Mouse (Mus musculus): ENCODE results near the gene Tyrp1. TPM values are rescaled to one million over a fixed set of nuclear protein-coding genes. Genes with fewer than 3 reads are reported as not detected.

Gene Tyrp1
- under 1 TPM; 0.54 to 0.79 TPM for total RNA-seq (2021)

GRCm38 (mm10) chr4:80834050-80834449 is at the start of gene Tyrp1:
Tyrp1 (plus strand) TSS chr4:80834123.
- DNase-seq (ENCODE audit: extremely low spot score in 1 of 2, low spot score in 1 of 2): no peak

- no peak for DNase-seq (ENCODE audit: extremely low spot score in 1 of 2, low spot score in 1 of 2)
Measured at GRCm38 (mm10) chr4:80788339-80788738, 45.6 kb upstream of the Tyrp1 start.

GRCm38 (mm10) chr4:80819511-80819910 is 14.4 kb upstream of the Tyrp1 start:
- no peak for DNase-seq (ENCODE audit: extremely low spot score in 1 of 2, low spot score in 1 of 2)

DNA sequence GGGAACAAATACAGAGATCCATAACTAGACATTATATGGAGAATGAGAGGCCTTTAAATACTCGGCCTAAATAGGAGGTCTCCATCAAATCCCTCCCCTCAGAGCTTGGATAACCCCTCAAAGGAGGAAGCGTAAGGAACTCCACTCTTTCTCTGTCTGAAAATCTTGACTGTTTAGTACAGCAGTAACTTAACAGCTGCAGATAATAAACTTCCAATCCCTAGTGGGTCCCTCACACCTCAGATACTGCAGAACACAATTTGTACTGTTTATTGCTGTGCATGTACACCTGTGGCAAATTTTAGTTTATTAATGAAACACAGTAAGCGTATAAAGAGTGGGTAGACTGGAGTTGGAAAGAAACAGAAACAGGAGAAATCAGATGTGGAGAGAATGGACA is 12.0 kb upstream of the Tyrp1 start:
- DNase-seq (ENCODE audit: extremely low spot score in 1 of 2, low spot score in 1 of 2): no peak

DNA sequence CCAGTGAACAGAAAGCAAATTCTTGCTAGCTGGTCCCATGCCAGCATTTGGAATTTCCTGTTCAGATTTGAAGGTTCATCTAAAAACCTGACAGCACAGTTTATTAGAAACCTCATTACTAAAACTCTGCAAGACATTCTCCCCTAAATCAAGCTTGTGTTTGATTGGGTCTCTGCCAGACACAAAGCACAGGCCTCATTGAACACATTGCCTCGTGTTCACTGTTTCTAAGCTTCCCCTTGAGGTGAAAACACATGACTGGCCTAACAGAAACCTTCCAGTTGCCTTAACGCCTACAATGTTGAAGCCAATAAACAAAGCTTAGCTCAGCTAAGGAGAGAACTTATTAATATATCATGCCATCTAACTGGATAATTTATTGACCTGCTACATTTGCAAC is 5.7 kb upstream of the Tyrp1 start:
- no peak for DNase-seq (ENCODE audit: extremely low spot score in 1 of 2, low spot score in 1 of 2)

- DNase-seq (ENCODE audit: extremely low spot score in 1 of 2, low spot score in 1 of 2): no peak
Measured at GRCm38 (mm10) chr4:80839317-80839716, 5.4 kb downstream of the Tyrp1 start.

GRCm38 (mm10) chr4:80841980-80842379 is 8.1 kb downstream of the Tyrp1 start:
- DNase-seq (ENCODE audit: extremely low spot score in 1 of 2, low spot score in 1 of 2): no peak

DNA sequence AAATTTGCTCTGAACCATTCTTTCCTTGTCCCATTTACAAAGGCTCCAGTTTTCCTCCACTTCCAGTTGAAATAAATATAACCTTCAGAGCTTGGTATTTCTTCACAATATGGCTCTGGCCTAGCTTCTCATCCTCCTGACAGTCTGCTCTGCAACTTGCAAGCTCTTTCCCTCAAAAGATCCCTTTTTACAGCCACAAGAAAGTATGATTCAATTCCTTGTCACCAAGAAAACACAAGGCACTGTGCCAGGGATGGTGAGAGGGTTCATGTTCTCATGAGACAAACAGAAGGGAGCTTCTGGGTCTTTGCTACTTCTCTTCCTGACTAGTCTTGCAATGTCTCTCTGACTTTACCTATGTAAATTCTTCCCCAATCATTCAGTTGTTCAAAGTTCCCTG is 9.8 kb downstream of the Tyrp1 start:
- DNase-seq (ENCODE audit: extremely low spot score in 1 of 2, low spot score in 1 of 2): no peak

- DNase-seq (ENCODE audit: extremely low spot score in 1 of 2, low spot score in 1 of 2): no peak
Measured at GRCm38 (mm10) chr4:80846052-80846451, 12.1 kb downstream of the Tyrp1 start.

DNA sequence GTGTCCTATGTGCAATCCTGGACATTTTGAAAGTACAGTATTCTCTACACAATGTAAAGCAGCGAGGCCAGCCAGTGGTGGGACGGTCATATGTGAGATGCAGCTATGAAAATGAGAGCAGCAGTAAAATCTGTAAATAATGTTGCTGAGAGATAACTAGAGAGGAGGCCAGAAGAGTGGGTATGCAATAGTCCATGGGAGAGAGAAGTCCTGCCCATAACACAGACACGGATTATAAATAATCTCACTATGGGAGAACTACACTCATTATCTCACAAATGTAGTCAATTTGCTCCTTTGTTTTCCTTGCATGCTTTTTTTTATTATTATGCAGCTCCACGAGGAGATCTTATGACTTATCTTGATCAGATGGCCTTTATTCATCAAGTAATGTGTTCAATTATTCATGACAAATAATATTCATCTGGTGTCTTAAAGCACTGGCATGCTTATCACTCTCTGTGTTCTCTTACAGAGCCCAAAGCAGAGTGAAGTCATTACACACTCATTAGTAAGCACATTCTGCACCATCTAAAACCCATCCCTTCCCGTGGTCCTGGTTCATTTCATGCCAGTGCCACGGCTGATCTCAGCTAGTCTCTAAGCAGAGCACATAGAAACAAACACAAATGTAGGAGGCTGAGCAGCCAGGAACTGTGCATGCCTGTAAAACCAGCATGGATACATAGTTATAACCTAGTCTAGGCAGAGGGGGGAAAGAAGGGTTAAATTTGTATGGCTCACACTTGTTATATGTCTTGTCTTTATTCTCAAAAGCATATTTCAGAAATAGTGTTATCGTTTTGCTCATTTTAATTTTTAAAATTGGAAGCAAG is 18.9 kb downstream of the Tyrp1 start:
- DNase-seq (ENCODE audit: extremely low spot score in 1 of 2, low spot score in 1 of 2): no peak

- DNase-seq (ENCODE audit: extremely low spot score in 1 of 2, low spot score in 1 of 2): no peak
Measured at GRCm38 (mm10) chr4:80855495-80855894, 21.6 kb downstream of the Tyrp1 start.

GRCm38 (mm10) chr4:80862962-80863361 is 29.0 kb downstream of the Tyrp1 start:
- DNase-seq (ENCODE audit: extremely low spot score in 1 of 2, low spot score in 1 of 2): no peak

DNA sequence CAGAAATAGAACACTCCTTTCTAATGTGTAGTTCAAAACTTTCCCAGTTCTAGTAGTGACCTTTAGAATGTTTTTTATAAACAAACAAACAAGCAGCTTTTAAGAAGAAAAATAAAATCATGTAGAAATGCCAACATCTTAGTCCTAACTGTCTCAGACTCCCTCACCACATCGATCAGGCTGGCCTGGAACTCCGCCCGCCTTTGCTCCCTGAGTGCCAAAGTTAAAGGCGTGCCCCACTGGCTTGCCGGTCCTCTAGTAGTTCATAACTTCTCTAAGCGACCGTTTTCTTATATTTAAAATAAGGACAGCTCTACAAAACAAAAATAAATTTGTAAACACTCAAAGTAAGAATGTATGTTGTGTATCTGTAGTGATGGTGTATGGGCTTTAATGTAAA is 30.0 kb downstream of the Tyrp1 start:
- DNase-seq (ENCODE audit: extremely low spot score in 1 of 2, low spot score in 1 of 2): no peak

DNA sequence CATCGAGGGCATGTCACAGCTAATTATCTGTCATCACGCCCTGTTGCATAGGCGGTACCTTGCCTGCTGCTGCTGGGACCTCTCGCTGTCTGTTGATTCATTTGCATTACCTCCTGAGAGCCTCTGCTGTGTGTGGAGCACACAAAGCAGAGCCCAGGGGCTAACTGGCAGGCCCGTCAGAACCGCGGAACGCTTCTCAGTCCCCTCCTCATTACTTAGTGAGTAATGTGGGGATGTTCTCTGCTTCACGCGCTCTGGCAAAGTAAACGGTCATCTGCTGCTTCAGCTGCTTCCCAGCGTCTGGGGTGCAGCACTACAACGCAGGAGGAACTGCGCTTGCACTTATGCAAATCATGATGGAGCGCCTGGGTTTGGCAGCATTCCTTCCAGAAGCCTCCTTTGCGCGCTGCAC is 30.6 kb downstream of the Tyrp1 start:
- peak; percentile 45 to 54 for DNase-seq (ENCODE audit: extremely low spot score in 1 of 2, low spot score in 1 of 2)

GRCm38 (mm10) chr4:80866065-80866464 is 32.1 kb downstream of the Tyrp1 start:
- DNase-seq (ENCODE audit: extremely low spot score in 1 of 2, low spot score in 1 of 2): no peak

- DNase-seq (ENCODE audit: extremely low spot score in 1 of 2, low spot score in 1 of 2): no peak
Measured at GRCm38 (mm10) chr4:80869598-80869997, 35.7 kb downstream of the Tyrp1 start.

- no peak for DNase-seq (ENCODE audit: extremely low spot score in 1 of 2, low spot score in 1 of 2)
Measured at GRCm38 (mm10) chr4:80872847-80873644, 39.1 kb downstream of the Tyrp1 start.

- no peak for DNase-seq (ENCODE audit: extremely low spot score in 1 of 2, low spot score in 1 of 2)
Measured at GRCm38 (mm10) chr4:80874121-80874859, 40.4 kb downstream of the Tyrp1 start.

GRCm38 (mm10) chr4:80875055-80875454 is 41.1 kb downstream of the Tyrp1 start:
- DNase-seq (ENCODE audit: extremely low spot score in 1 of 2, low spot score in 1 of 2): no peak

- no peak for DNase-seq (ENCODE audit: extremely low spot score in 1 of 2, low spot score in 1 of 2)
Measured at GRCm38 (mm10) chr4:80881996-80882599, 48.2 kb downstream of the Tyrp1 start.

- DNase-seq (ENCODE audit: extremely low spot score in 1 of 2, low spot score in 1 of 2): no peak
Measured at GRCm38 (mm10) chr4:80886631-80887030, 52.7 kb downstream of the Tyrp1 start.

Measured in layer of hippocampus, postnatal 25 days (tissue).